In the genomic region with DNA sequence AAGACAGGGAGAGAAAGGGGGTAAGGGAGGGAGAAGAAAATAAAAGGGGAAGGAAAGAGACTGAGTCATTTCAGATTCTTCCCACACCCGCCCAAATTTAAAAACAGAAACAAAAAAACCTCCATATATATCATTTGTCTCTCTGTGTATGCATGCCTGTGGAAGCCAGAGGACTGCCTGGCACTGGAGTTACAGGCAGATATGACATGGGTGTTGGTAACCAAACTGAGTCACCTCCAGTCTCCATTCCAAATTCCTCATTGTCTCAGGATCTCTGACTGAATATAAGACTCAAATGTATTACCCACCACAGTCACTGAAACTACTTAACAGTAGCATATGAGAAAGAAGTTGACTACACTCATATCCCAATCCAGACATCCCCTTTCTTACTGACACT, we compare ENCODE assay signal across 27 mouse cellular contexts. TPM values are rescaled to one million over a fixed set of nuclear protein-coding genes. Genes with fewer than 3 reads are reported as not detected.
A peak's percentile ranks its signal among the peaks of the same experiment; 100 is the strongest.
DNase-seq lines count a peak whose midpoint lies in the region; ATAC-seq and TF ChIP-seq lines count a peak whose summit lies in the region.
"Had no signal": no experiment of that assay in that cellular context is flagged by ENCODE, and none has a peak within 500 bp of the region (broad histone marks: within the 10 kb centered on the region; RNA-seq: fewer than 3 reads in every experiment).

No protein-coding gene starts in this region.

- 54% methylated on average over 1 of the region's 1 CpGs for WGBS in liver, embryonic 12.5 days (ENCODE audit: insufficient replicate concordance)
- 50% methylated on average over 1 of the region's 1 CpGs for WGBS in liver, postnatal 0 days (ENCODE audit: insufficient replicate concordance)
- WGBS in macrophage (ENCODE audit: missing documents): 0% methylated on average over 1 of the region's 1 CpGs
- WGBS in forebrain, embryonic 13.5 days: 96% methylated on average over 1 of the region's 1 CpGs

- H3K36me3 ChIP-seq in liver, embryonic 12.5 days: peaks cover 98% of the 10 kb centered on the region
- H3K36me3 ChIP-seq in liver, postnatal 0 days (replicated peaks; ENCODE audit: insufficient read depth, low read length): peaks cover 90% of the 10 kb centered on the region
- peaks cover 66% of the 10 kb centered on the region for H3K36me3 ChIP-seq in macrophage (ENCODE audit: inconsistent target)
- peaks cover 95% of the 10 kb centered on the region for H3K36me3 ChIP-seq in forebrain, embryonic 13.5 days (ENCODE audit: poor library complexity, severe bottlenecking)

- H3K9ac ChIP-seq in liver, embryonic 12.5 days: no peak overlapping the region
- H3K9ac ChIP-seq in liver, postnatal 0 days (replicated peaks): no peak overlapping the region
- H3K9ac ChIP-seq in forebrain, embryonic 13.5 days: no peak overlapping the region
- H3K9ac ChIP-seq: forebrain, embryonic 15.5 days; heart, embryonic 13.5 days; liver, embryonic 15.5 days; lung, embryonic 15.5 days; midbrain, embryonic 12.5 days had no signal

- intact Hi-C loops in left cerebral cortex, postnatal 10 days (cut with DNase I): no loop called here

- H3K4me3 ChIP-seq in liver, embryonic 12.5 days: no peak overlapping the region
- no peak overlapping the region for H3K4me3 ChIP-seq in liver, postnatal 0 days (ENCODE audit: low read depth, low read length)
- H3K4me3 ChIP-seq in macrophage (ENCODE audit: inconsistent target): no peak overlapping the region
- no peak overlapping the region for H3K4me3 ChIP-seq in forebrain, embryonic 13.5 days
- H3K4me3 ChIP-seq: forebrain, embryonic 15.5 days; heart, embryonic 13.5 days; liver, embryonic 15.5 days; lung, embryonic 15.5 days; megakaryocyte, embryonic 14.5 days; midbrain, embryonic 12.5 days had no signal

- peaks cover 39% of the 10 kb centered on the region; the same call in 1 of the 2 replicates for H3K79me2 ChIP-seq in macrophage (ENCODE audit: inconsistent target)

- peak overlapping the region; percentile 20; the same call in 1 of the 2 replicates for H3K27ac ChIP-seq in liver, embryonic 12.5 days
- H3K27ac ChIP-seq in liver, postnatal 0 days (ENCODE audit: low read depth): no peak overlapping the region
- H3K27ac ChIP-seq in macrophage: peak overlapping the region; percentile 31
- no peak overlapping the region for H3K27ac ChIP-seq in forebrain, embryonic 13.5 days
- H3K27ac ChIP-seq: forebrain, embryonic 15.5 days; heart, embryonic 13.5 days; kidney, postnatal 0 days; liver, embryonic 15.5 days; lung, embryonic 15.5 days; midbrain, embryonic 12.5 days; stomach, postnatal 0 days had no signal

- no peaks in the 10 kb centered on the region for H3K9me3 ChIP-seq in liver, embryonic 12.5 days (replicated peaks)
- no peaks in the 10 kb centered on the region for H3K9me3 ChIP-seq in liver, postnatal 0 days (ENCODE audit: low read length)
- no peaks in the 10 kb centered on the region for H3K9me3 ChIP-seq in forebrain, embryonic 13.5 days (replicated peaks)
- H3K9me3 ChIP-seq: forebrain, embryonic 15.5 days; G1E; heart, embryonic 13.5 days; liver, embryonic 15.5 days; lung, embryonic 15.5 days; megakaryocyte, embryonic 14.5 days; midbrain, embryonic 12.5 days had no signal

- H3K27me3 ChIP-seq in liver, embryonic 12.5 days (replicated peaks): no peaks in the 10 kb centered on the region
- H3K27me3 ChIP-seq in liver, postnatal 0 days (ENCODE audit: insufficient read depth, low read length): no peaks in the 10 kb centered on the region
- H3K27me3 ChIP-seq in forebrain, embryonic 13.5 days: no peaks in the 10 kb centered on the region
- H3K27me3 ChIP-seq: forebrain, embryonic 15.5 days; heart, embryonic 13.5 days; liver, embryonic 15.5 days; lung, embryonic 15.5 days; megakaryocyte, embryonic 14.5 days; midbrain, embryonic 12.5 days had no signal

- no peak for DNase-seq in liver, postnatal 0 days
- peak; percentile 40 for DNase-seq in Muller cell, postnatal 12 days (ENCODE audit: inconsistent ontology term)
- DNase-seq in thymus, postnatal 25 days: no peak
- DNase-seq in left cerebral cortex, postnatal 10 days (ENCODE audit: extremely low spot score in 1 of 2, low spot score in 2 of 2): no peak
- DNase-seq: adrenal gland, postnatal 25 days; cerebellum, adult 8-10 months; cerebellum, postnatal 36 days; heart, postnatal 10 days; kidney, adult 2 months; kidney, postnatal 4 days; liver; lung, postnatal 36 days; thymus, adult 2 months; thymus, postnatal 4 days had no signal

- no peak for TF ChIP-seq CTCF in liver, postnatal 0 days (IDR thresholded peaks at IDR 0.05; ENCODE audit: low read depth)

- TF ChIP-seq EP300 in liver, postnatal 0 days (IDR thresholded peaks at IDR 0.05; ENCODE audit: low read depth): no peak

- no peak for ATAC-seq in liver, embryonic 12.5 days
- ATAC-seq in liver, postnatal 0 days: no peak
- no peak for ATAC-seq in forebrain, embryonic 13.5 days
- ATAC-seq: forebrain, embryonic 15.5 days; hindbrain, embryonic 16.5 days had no signal

- no peak overlapping the region for H3K4me2 ChIP-seq in liver, embryonic 12.5 days
- H3K4me2 ChIP-seq in liver, postnatal 0 days (ENCODE audit: low read depth, low read length): no peak overlapping the region
- H3K4me2 ChIP-seq in forebrain, embryonic 13.5 days: no peak overlapping the region
- H3K4me2 ChIP-seq: forebrain, embryonic 15.5 days; heart, embryonic 13.5 days; liver, embryonic 15.5 days; lung, embryonic 15.5 days; midbrain, embryonic 12.5 days had no signal

- peaks cover 7% of the 10 kb centered on the region; the same call in 1 of the 2 replicates for H3K4me1 ChIP-seq in liver, embryonic 12.5 days
- H3K4me1 ChIP-seq in liver, postnatal 0 days (ENCODE audit: insufficient read depth): no peaks in the 10 kb centered on the region
- no peaks in the 10 kb centered on the region for H3K4me1 ChIP-seq in forebrain, embryonic 13.5 days
- H3K4me1 ChIP-seq: forebrain, embryonic 15.5 days; heart, embryonic 13.5 days; liver, embryonic 15.5 days; lung, embryonic 15.5 days; midbrain, embryonic 12.5 days had no signal

RNA-seq across cellular contexts. Expression of a gene that starts 34.7 kb away (rescaled TPM):
- 19.6 and 22.0 TPM in 2 replicates for polyA plus RNA-seq in liver, embryonic 12.5 days (2016; fragmentation: Nextera tagmentation; extraction: Ambion mirVana)
- 9.3 and 10.3 TPM in 2 replicates for polyA plus RNA-seq in liver, postnatal 0 days (2015; fragmentation: Nextera tagmentation; extraction: Ambion mirVana)
- 100 to 1,000 TPM in 1 of 26 experiments, 10 to 100 TPM in 25; 20.2 to 115 (median 50.9) TPM for total RNA-seq in macrophage (2018; cell fraction: chromatin; rRNA removed)
- 10 to 100 TPM in 25 of 26 experiments, 1 to 10 TPM in 1; 9.9 to 21.8 (median 15.7) TPM for total RNA-seq in macrophage (2018; cell fraction: cytosol; rRNA removed)
- 10 to 100 TPM; 21.6 to 85.9 (median 33.3) TPM for total RNA-seq in macrophage (2018; cell fraction: nucleus; rRNA removed)
- polyA plus RNA-seq in macrophage (2018): 14.1 to 16.3 TPM (median 15.6 TPM) in 3 replicates
- total RNA-seq in left cerebral cortex, postnatal 10 days (2021): 10 to 100 TPM; 46.2 to 54.4 TPM
- 25.1 and 26.0 TPM in 2 replicates for polyA plus RNA-seq in forebrain, embryonic 13.5 days (2015; fragmentation: Nextera tagmentation; extraction: Ambion mirVana)

RNA-seq across cellular contexts. Expression of a gene that starts 45.1 kb away (rescaled TPM):
- 64.1 and 64.3 TPM in 2 replicates for polyA plus RNA-seq in liver, embryonic 12.5 days (2016; fragmentation: Nextera tagmentation; extraction: Ambion mirVana)
- polyA plus RNA-seq in liver, postnatal 0 days (2015; fragmentation: Nextera tagmentation; extraction: Ambion mirVana): 30.3 and 31.2 TPM in 2 replicates
- total RNA-seq in macrophage (2018; cell fraction: chromatin; rRNA removed): 100 to 1,000 TPM in 23 of 26 experiments, 10 to 100 TPM in 3; 74.8 to 239 (median 169) TPM
- total RNA-seq in macrophage (2018; cell fraction: cytosol; rRNA removed): 100 to 1,000 TPM in 22 of 26 experiments, 10 to 100 TPM in 4; 92.5 to 128 (median 106) TPM
- total RNA-seq in macrophage (2018; cell fraction: nucleus; rRNA removed): 100 to 1,000 TPM in 20 of 26 experiments, 10 to 100 TPM in 6; 64.9 to 230 (median 121) TPM
- polyA plus RNA-seq in macrophage (2018): 86.0 to 122 TPM (median 89.0 TPM) in 3 replicates
- 10 to 100 TPM; 56.0 to 73.4 TPM for total RNA-seq in left cerebral cortex, postnatal 10 days (2021)
- polyA plus RNA-seq in forebrain, embryonic 13.5 days (2015; fragmentation: Nextera tagmentation; extraction: Ambion mirVana): 95.1 and 96.0 TPM in 2 replicates

Comparison
In these comparisons a context has a peak if more than half of its experiments do, and no peak if none do; other contexts are left out.
1. H3K27ac ChIP-seq: peak in liver, embryonic 12.5 days (single experiment) and macrophage (single experiment); none in liver, postnatal 0 days (single experiment) and forebrain, embryonic 13.5 days (single experiment).